9 mouse cellular contexts compared by ENCODE assay signal in genomic region chr2:37758343-37759015, GRCm38 (mm10). TPM values are rescaled to one million over a fixed set of nuclear protein-coding genes. Genes with fewer than 3 reads are reported as not detected.
DNase-seq lines count a peak whose midpoint lies in the region; ATAC-seq lines count a peak whose summit lies in the region.
"Had no signal": no experiment of that assay in that cellular context is flagged by ENCODE, and none has a peak within 500 bp of the region (broad histone marks: within the 10 kb centered on the region; RNA-seq: fewer than 3 reads in every experiment).

No protein-coding gene starts in this region.

- peak; percentile 49 for ATAC-seq in heart, embryonic 12.5 days (ENCODE audit: insufficient number of reproducible peaks, low FRiP score)
- ATAC-seq in intestine, embryonic 15.5 days: peak; percentile 59
- ATAC-seq in midbrain, embryonic 15.5 days (replicated peaks): peak; percentile 55; the same call in 1 of the 2 replicates

- peaks cover 5% of the 10 kb centered on the region; the same call in 1 of the 2 replicates for H3K27me3 ChIP-seq in heart, embryonic 12.5 days (replicated peaks)
- H3K27me3 ChIP-seq in embryonic facial prominence, embryonic 10.5 days (replicated peaks; ENCODE audit: low read depth, poor library complexity, severe bottlenecking): peaks cover 56% of the 10 kb centered on the region
- 0 out of 2 replicates have a peak, but pooled peaks cover 2% of the 10 kb centered on the region for H3K27me3 ChIP-seq in intestine, embryonic 15.5 days (replicated peaks)
- no peaks in the 10 kb centered on the region for H3K27me3 ChIP-seq in midbrain, embryonic 15.5 days (replicated peaks)

- no peak for DNase-seq in heart, postnatal 36 days
- peak; percentile 57 for DNase-seq in embryonic facial prominence, embryonic 10.5 days (ENCODE audit: low spot score)
- no peak for DNase-seq in cerebellum, adult 11 months
- no peak for DNase-seq in frontal cortex, postnatal 10 days (ENCODE audit: low spot score in 2 of 2)
- DNase-seq in natural killer cell, adult 2 months (ENCODE audit: low spot score in 2 of 2): no peak

- peak overlapping the region; percentile 40 for H3K4me2 ChIP-seq in heart, embryonic 12.5 days
- H3K4me2 ChIP-seq in intestine, embryonic 15.5 days (replicated peaks): peak overlapping the region; percentile 28
- H3K4me2 ChIP-seq in midbrain, embryonic 15.5 days: peak overlapping the region; percentile 28

- no peaks in the 10 kb centered on the region for H3K36me3 ChIP-seq in heart, embryonic 12.5 days
- H3K36me3 ChIP-seq in embryonic facial prominence, embryonic 10.5 days (replicated peaks): no peaks in the 10 kb centered on the region
- H3K36me3 ChIP-seq in intestine, embryonic 15.5 days: no peaks in the 10 kb centered on the region
- no peaks in the 10 kb centered on the region for H3K36me3 ChIP-seq in midbrain, embryonic 15.5 days (replicated peaks)

- H3K9ac ChIP-seq in heart, embryonic 12.5 days: peak overlapping the region; percentile 61; the same call in 1 of the 2 replicates
- no peak overlapping the region for H3K9ac ChIP-seq in intestine, embryonic 15.5 days
- no peak overlapping the region for H3K9ac ChIP-seq in midbrain, embryonic 15.5 days

- intact Hi-C loops in heart, postnatal 36 days (cut with DNase I): no loop called here

- peaks cover 36% of the 10 kb centered on the region for H3K4me1 ChIP-seq in heart, embryonic 12.5 days (replicated peaks)
- H3K4me1 ChIP-seq in embryonic facial prominence, embryonic 10.5 days: peaks cover 38% of the 10 kb centered on the region
- peaks cover 18% of the 10 kb centered on the region; the same call in 1 of the 2 replicates for H3K4me1 ChIP-seq in intestine, embryonic 15.5 days (replicated peaks)
- peaks cover 18% of the 10 kb centered on the region for H3K4me1 ChIP-seq in midbrain, embryonic 15.5 days

- peak overlapping the region; percentile 46 for H3K27ac ChIP-seq in heart, embryonic 12.5 days (ENCODE audit: poor library complexity, severe bottlenecking)
- H3K27ac ChIP-seq in embryonic facial prominence, embryonic 10.5 days (replicated peaks): peak overlapping the region; percentile 59
- no peak overlapping the region for H3K27ac ChIP-seq in intestine, embryonic 15.5 days
- H3K27ac ChIP-seq in midbrain, embryonic 15.5 days: peak overlapping the region; percentile 66

- H3K4me3 ChIP-seq in heart, embryonic 12.5 days: no peak overlapping the region
- H3K4me3 ChIP-seq in embryonic facial prominence, embryonic 10.5 days: peak overlapping the region; percentile 38
- no peak overlapping the region for H3K4me3 ChIP-seq in intestine, embryonic 15.5 days (replicated peaks)
- H3K4me3 ChIP-seq in midbrain, embryonic 15.5 days: no peak overlapping the region
- H3K4me3 ChIP-seq: megakaryocyte, embryonic 14.5 days had no signal

- WGBS in heart, embryonic 12.5 days: 15% methylated on average over 21 of the region's 21 CpGs
- WGBS in embryonic facial prominence, embryonic 10.5 days: 17% methylated on average over 21 of the region's 21 CpGs
- 14% methylated on average over 21 of the region's 21 CpGs for WGBS in intestine, embryonic 15.5 days
- WGBS in midbrain, embryonic 15.5 days: 7% methylated on average over 21 of the region's 21 CpGs

- no peaks in the 10 kb centered on the region for H3K9me3 ChIP-seq in heart, embryonic 12.5 days (replicated peaks)
- no peaks in the 10 kb centered on the region for H3K9me3 ChIP-seq in embryonic facial prominence, embryonic 10.5 days
- no peaks in the 10 kb centered on the region for H3K9me3 ChIP-seq in intestine, embryonic 15.5 days
- no peaks in the 10 kb centered on the region for H3K9me3 ChIP-seq in midbrain, embryonic 15.5 days
- H3K9me3 ChIP-seq: megakaryocyte, embryonic 14.5 days had no signal

RNA-seq across cellular contexts. Expression of gene Crb2, which starts 17.6 kb away (rescaled TPM):
- 7.6 and 9.1 TPM in 2 replicates for polyA plus RNA-seq in heart, embryonic 12.5 days (2016; fragmentation: Nextera tagmentation; extraction: Ambion mirVana)
- total RNA-seq in heart, postnatal 36 days (2021): 1 to 10 TPM in 1 of 2 experiments, under 1 TPM in 1; 0.97 to 1.0 TPM
- polyA plus RNA-seq in embryonic facial prominence, embryonic 10.5 days (2016; fragmentation: Nextera tagmentation; extraction: Ambion mirVana): 7.3 and 11.9 TPM in 2 replicates
- polyA plus RNA-seq in intestine, embryonic 15.5 days (2015; fragmentation: Nextera tagmentation; extraction: Ambion mirVana): 1.9 and 2.1 TPM in 2 replicates
- 5.6 and 6.4 TPM in 2 replicates for polyA plus RNA-seq in midbrain, embryonic 15.5 days (2015; fragmentation: Nextera tagmentation; extraction: Ambion mirVana)

RNA-seq across cellular contexts. Expression of gene Strbp, which starts 54.8 kb away (rescaled TPM):
- polyA plus RNA-seq in heart, embryonic 12.5 days (2016; fragmentation: Nextera tagmentation; extraction: Ambion mirVana): 32.3 and 34.6 TPM in 2 replicates
- total RNA-seq in heart, postnatal 36 days (2021): 10 to 100 TPM; 19.3 to 21.2 TPM
- polyA plus RNA-seq in embryonic facial prominence, embryonic 10.5 days (2016; fragmentation: Nextera tagmentation; extraction: Ambion mirVana): 49.2 and 50.4 TPM in 2 replicates
- polyA plus RNA-seq in intestine, embryonic 15.5 days (2015; fragmentation: Nextera tagmentation; extraction: Ambion mirVana): 31.3 and 37.0 TPM in 2 replicates
- 105 and 113 TPM in 2 replicates for polyA plus RNA-seq in midbrain, embryonic 15.5 days (2015; fragmentation: Nextera tagmentation; extraction: Ambion mirVana)
